Mouse (Mus musculus) myocyte (in vitro differentiated cells): ENCODE data around the gene Baz2b. TPM values are rescaled to one million over a fixed set of nuclear protein-coding genes. Genes with fewer than 3 reads are reported as not detected.

ENCODE experiments used
- H3K27me3 ChIP-seq: one replicate; pipeline ENCODE4 v1.6.1; 2011; ENCODE audit not compliant: control insufficient read depth, insufficient read depth, insufficient read length
- H3K36me3 ChIP-seq: one replicate; pipeline ENCODE4 v1.6.1; 2011; ENCODE audit not compliant: control insufficient read depth, insufficient read depth
- H3K4me2 ChIP-seq: one replicate; pipeline ENCODE4 v1.6.1; 2011; ENCODE audit warnings: low read depth, control low read depth
- H3K4me3 ChIP-seq: one replicate; pipeline ENCODE4 v1.5.1; 2011; ENCODE audit warnings: mild to moderate bottlenecking, control low read depth, moderate library complexity
- H3K79me2 ChIP-seq: one replicate; pipeline ENCODE4 v1.6.1; 2011; ENCODE audit not compliant: control insufficient read depth, insufficient read depth
- H3ac ChIP-seq: one replicate; pipeline ENCODE4 v1.6.1; 2011; ENCODE audit not compliant: control insufficient read depth, insufficient read length
- CEBPB ChIP-seq: IDR thresholded peaks from 2 replicates; pipeline ENCODE4 v1.6.1; 2011; ENCODE audit warnings: mild to moderate bottlenecking, moderate library complexity; ENCODE audit not compliant: poor library complexity, insufficient read depth, severe bottlenecking
- E2F4 ChIP-seq: IDR thresholded peaks from one replicate; pipeline ENCODE4 v1.6.1; 2011; ENCODE audit warnings: mild to moderate bottlenecking, control low read depth, moderate library complexity; ENCODE audit not compliant: insufficient read depth
- MAX ChIP-seq: IDR thresholded peaks from one replicate; pipeline ENCODE4 v1.6.1; 2011; ENCODE audit warnings: low read depth, mild to moderate bottlenecking, control low read depth
- MYOD1 ChIP-seq, 3 experiments: IDR thresholded peaks; one replicate each; pipeline ENCODE4 v1.6.1; 2011; ENCODE audit warnings: control low read depth in 2 of 3, low read depth in 2 of 3, mild to moderate bottlenecking in 2 of 3, moderate library complexity in 1 of 3; ENCODE audit not compliant: insufficient read length in 2 of 3, control insufficient read depth in 1 of 3
- MYOG ChIP-seq, 3 experiments: IDR thresholded peaks; one replicate each; pipeline ENCODE4 v1.6.1; 2011; ENCODE audit warnings: control low read depth in 2 of 3, low read depth in 2 of 3, mild to moderate bottlenecking in 2 of 3; ENCODE audit not compliant: insufficient read length in 2 of 3, control insufficient read depth in 1 of 3, insufficient read depth in 1 of 3
- POLR2A ChIP-seq: IDR thresholded peaks from one replicate; pipeline ENCODE4 v1.6.1; 2011; ENCODE audit warnings: low read depth, mild to moderate bottlenecking, control low read depth, moderate library complexity; ENCODE audit not compliant: insufficient read length
- POLR2AphosphoS2 ChIP-seq: IDR thresholded peaks from one replicate; pipeline ENCODE4 v1.6.1; 2011; ENCODE audit warnings: low read depth, control low read depth; ENCODE audit not compliant: insufficient read length
- REST ChIP-seq: IDR thresholded peaks from one replicate; pipeline ENCODE4 v1.6.1; 2011; ENCODE audit warnings: mild to moderate bottlenecking, control low read depth, moderate library complexity; ENCODE audit not compliant: insufficient read depth, insufficient read length
- SRF ChIP-seq: IDR thresholded peaks from one replicate; pipeline ENCODE4 v1.6.1; 2011; ENCODE audit warnings: low read depth; ENCODE audit not compliant: control insufficient read depth, insufficient read length
- TCF12 ChIP-seq: IDR thresholded peaks from one replicate; pipeline ENCODE4 v1.6.1; 2011; ENCODE audit warnings: mild to moderate bottlenecking, control low read depth; ENCODE audit not compliant: poor library complexity, insufficient read depth, severe bottlenecking
- TCF3 ChIP-seq: IDR thresholded peaks from one replicate; pipeline ENCODE4 v1.6.1; 2011; ENCODE audit warnings: low read depth, control low read depth; ENCODE audit not compliant: insufficient read length
- USF1 ChIP-seq: IDR thresholded peaks from one replicate; pipeline ENCODE4 v1.6.1; 2011; ENCODE audit warnings: low read depth, mild to moderate bottlenecking, control low read depth, moderate library complexity
- polyA plus RNA-seq: library from polyadenylated mRNA; unstranded; fragments of >200 nt; fragmentation: generic; extraction: Trizol; gene quantifications from one replicate; pipeline ENCODE4 v1.2.1, GENCODE M21; 2012; ENCODE audit warnings: missing spikeins

Baz2b gene
- polyA plus RNA-seq, 1 experiment = 11.8 TPM

- Histone ChIP-seq H3K36me3 (no peaks in the 10 kb centered on the region), H3K27me3 (no peaks in the 10 kb centered on the region), H3K4me2 (no peak overlapping the region), H3K79me2 (no peaks in the 10 kb centered on the region), H3ac (no peak overlapping the region), H3K4me3 (no peak overlapping the region)
- TF ChIP-seq POLR2AphosphoS2 (no peak), REST (no peak), USF1 (no peak), SRF (no peak)
These were observed 45.9 kb downstream of the Baz2b start for GRCm38 (mm10) chr2:60163744-60164143.

DNA sequence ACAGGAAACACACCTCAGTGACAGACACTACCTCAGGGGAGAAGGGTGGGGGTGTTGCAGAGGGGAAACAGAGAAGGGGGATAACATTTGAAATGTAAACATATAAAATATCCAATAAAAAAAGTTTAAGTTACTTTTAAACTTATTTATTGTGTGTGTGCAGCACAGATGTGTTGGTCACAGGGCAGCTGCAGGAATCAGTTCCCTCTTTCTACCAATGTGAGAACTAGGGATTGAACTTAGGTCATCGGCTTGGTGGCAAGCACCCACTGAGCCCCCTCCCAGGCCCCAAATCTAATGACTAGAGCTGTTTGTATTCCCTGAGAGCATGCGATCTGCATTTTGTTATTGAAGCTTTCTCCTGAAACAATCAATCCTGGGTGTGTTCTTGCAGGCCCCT is 57.2 kb downstream of the Baz2b start:
- TF ChIP-seq MYOD1 (IDR thresholded peaks at IDR 0.05; ENCODE audit: control insufficient read depth in 1 of 3, insufficient read length in 2 of 3, low read depth in 2 of 3) = no peak
- no peak for TF ChIP-seq POLR2AphosphoS2
- no peak for TF ChIP-seq TCF3
- TF ChIP-seq SRF = no peak
- no peak for TF ChIP-seq POLR2A
- no peak for TF ChIP-seq REST
- no peak for TF ChIP-seq MYOG (IDR thresholded peaks at IDR 0.05; ENCODE audit: control insufficient read depth in 1 of 3, insufficient read depth in 1 of 3, insufficient read length in 2 of 3, low read depth in 2 of 3)
- no peak for TF ChIP-seq CEBPB
- no peak for TF ChIP-seq MAX
- no peak for TF ChIP-seq USF1
- TF ChIP-seq E2F4 = no peak
- TF ChIP-seq TCF12 = no peak
- Histone ChIP-seq H3K4me2 (no peak overlapping the region), H3K27me3 (no peaks in the 10 kb centered on the region), H3K4me3 (no peak overlapping the region), H3K79me2 (no peaks in the 10 kb centered on the region), H3ac (no peak overlapping the region), H3K36me3 (no peaks in the 10 kb centered on the region)

DNA sequence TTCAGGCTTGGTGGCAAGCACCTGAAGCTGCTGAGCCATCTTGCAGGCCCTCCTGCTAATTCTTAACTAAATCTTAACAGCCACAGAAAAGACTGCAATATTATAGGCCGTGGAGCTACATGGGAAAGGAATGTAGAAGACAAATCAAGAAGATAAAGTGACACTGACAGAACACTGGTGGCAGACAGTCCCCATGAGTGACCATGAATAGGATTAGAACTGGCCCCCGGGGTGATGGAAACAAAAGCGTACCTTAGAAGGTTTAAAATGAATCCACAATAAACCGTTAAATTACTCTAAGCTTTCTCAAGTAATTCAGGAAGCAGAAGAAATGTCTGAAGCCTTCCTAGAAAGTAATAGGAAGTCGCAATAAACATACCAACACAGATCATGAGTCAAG is 61.0 kb downstream of the Baz2b start:
- H3K79me2 ChIP-seq = no peaks in the 10 kb centered on the region
- no peak overlapping the region for H3K4me2 ChIP-seq
- TF ChIP-seq TCF3 (no peak), SRF (no peak), MAX (no peak), MYOD1 (IDR thresholded peaks at IDR 0.05; ENCODE audit: control insufficient read depth in 1 of 3, insufficient read length in 2 of 3, low read depth in 2 of 3) (no peak), TCF12 (no peak), POLR2AphosphoS2 (no peak), USF1 (no peak), CEBPB (no peak), E2F4 (no peak)
- H3K27me3 ChIP-seq = no peaks in the 10 kb centered on the region
- H3K4me3 ChIP-seq = no peak overlapping the region
- no peak overlapping the region for H3ac ChIP-seq
- H3K36me3 ChIP-seq = no peaks in the 10 kb centered on the region

DNA sequence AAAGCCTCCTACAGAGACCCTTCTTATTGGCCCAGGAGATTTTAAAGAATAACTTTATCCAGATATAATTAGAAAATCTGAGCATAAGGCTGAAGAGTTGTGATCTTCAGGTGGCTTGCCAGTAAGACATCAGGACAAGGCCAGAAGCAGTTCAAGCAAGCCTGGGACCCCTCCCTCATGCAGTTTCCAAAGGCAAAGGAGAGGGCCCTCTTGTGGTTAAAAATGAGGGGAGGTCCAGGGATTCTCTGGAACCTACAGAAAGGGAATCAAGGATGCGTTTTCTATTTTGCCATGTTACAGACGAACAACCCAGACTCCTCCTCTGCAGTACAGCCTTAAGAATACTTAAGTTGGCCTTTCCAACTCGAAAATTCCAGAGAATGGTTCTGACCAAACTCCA is 62.2 kb downstream of the Baz2b start:
- Histone ChIP-seq H3K79me2 (no peaks in the 10 kb centered on the region), H3K36me3 (no peaks in the 10 kb centered on the region), H3K27me3 (no peaks in the 10 kb centered on the region), H3K4me3 (no peak overlapping the region), H3ac (no peak overlapping the region), H3K4me2 (no peak overlapping the region)
- no peak for TF ChIP-seq POLR2A
- no peak for TF ChIP-seq MYOD1 (IDR thresholded peaks at IDR 0.05; ENCODE audit: control insufficient read depth in 1 of 3, insufficient read length in 2 of 3, low read depth in 2 of 3)
- no peak for TF ChIP-seq MAX
- TF ChIP-seq MYOG (IDR thresholded peaks at IDR 0.05; ENCODE audit: control insufficient read depth in 1 of 3, insufficient read depth in 1 of 3, insufficient read length in 2 of 3, low read depth in 2 of 3) = no peak
- no peak for TF ChIP-seq USF1
- no peak for TF ChIP-seq TCF3
- no peak for TF ChIP-seq TCF12

- Histone ChIP-seq H3ac (no peak overlapping the region), H3K27me3 (no peaks in the 10 kb centered on the region), H3K36me3 (no peaks in the 10 kb centered on the region), H3K4me3 (no peak overlapping the region), H3K79me2 (no peaks in the 10 kb centered on the region), H3K4me2 (no peak overlapping the region)
- TF ChIP-seq REST (no peak), MAX (no peak), CEBPB (no peak), SRF (no peak), TCF3 (no peak), TCF12 (no peak), POLR2AphosphoS2 (no peak), USF1 (no peak), MYOG (IDR thresholded peaks at IDR 0.05; ENCODE audit: control insufficient read depth in 1 of 3, insufficient read depth in 1 of 3, insufficient read length in 2 of 3, low read depth in 2 of 3) (no peak), E2F4 (no peak)
These were observed 63.9 kb downstream of the Baz2b start for GRCm38 (mm10) chr2:60145742-60146141.
